Mouse (Mus musculus) CH12.LX (cell line): ENCODE measurements at regions not wholly inside any gene's neighbourhood (a gene's known extent, or its start where the extent isn't known, plus 50 kb on each side); places are given as distances from the start of the nearest gene placed in this dataset.

ENCODE experiments used
- DNase-seq: peaks from one replicate; pipeline ENCODE4 v3.0.0-alpha.2; 2013; ENCODE audit errors: extremely low read depth
- H3K27ac ChIP-seq: 2 replicates; pipeline ENCODE4 v1.5.1; 2012; ENCODE audit warnings: low read depth, mild to moderate bottlenecking, control low read depth, moderate library complexity; ENCODE audit not compliant: insufficient read depth
- H3K27me3 ChIP-seq: replicated peaks from 2 replicates; pipeline ENCODE3; 2012; ENCODE audit warnings: inconsistent platforms
- H3K36me3 ChIP-seq, 2 experiments: replicated peaks in 1 of 2; 2 replicates each; pipeline versions ENCODE3 to v1.6.1; 2012; ENCODE audit warnings: inconsistent platforms in 1 of 2, low read length in 1 of 2, mild to moderate bottlenecking in 1 of 2, mixed read lengths in 1 of 2, moderate library complexity in 1 of 2; ENCODE audit not compliant: control insufficient read depth in 1 of 2, insufficient read depth in 1 of 2
- H3K4me1 ChIP-seq, 2 experiments: 2 replicates each; pipeline ENCODE4 v1.6.1; 2012; ENCODE audit warnings: inconsistent platforms in 1 of 2, moderate library complexity in 1 of 2; ENCODE audit not compliant: insufficient read depth in 2 of 2, control insufficient read depth in 1 of 2
- H3K4me2 ChIP-seq: 2 replicates; pipeline ENCODE4 v1.6.1; 2012; ENCODE audit warnings: low read depth, mild to moderate bottlenecking, control low read depth; ENCODE audit not compliant: poor library complexity, insufficient read depth, severe bottlenecking
- H3K4me3 ChIP-seq, 3 experiments: fragments of 150-350 bp in 1 of 3; sonication (generic) in 1 of 3; replicated peaks in 1 of 3; 2 replicates each; pipeline versions ENCODE3 to v1.5.1; 2011 to 2012; ENCODE audit warnings: low read depth in 2 of 3, low read length in 2 of 3, mild to moderate bottlenecking in 2 of 3, moderate library complexity in 2 of 3, control low read depth in 1 of 3, improper control_type of control experiment in 1 of 3, inconsistent platforms in 1 of 3, mixed read lengths in 1 of 3; ENCODE audit not compliant: poor library complexity in 1 of 3
- H3K79me2 ChIP-seq: replicated peaks from 2 replicates; pipeline ENCODE4 v1.6.1; 2012; ENCODE audit warnings: mild to moderate bottlenecking, moderate library complexity; ENCODE audit not compliant: control insufficient read depth, poor library complexity, insufficient read depth, severe bottlenecking; ENCODE audit errors: extremely low read depth
- H3K9ac ChIP-seq: 2 replicates; pipeline ENCODE4 v1.6.1; 2012; ENCODE audit warnings: low read depth, mild to moderate bottlenecking, control low read depth, moderate library complexity; ENCODE audit not compliant: insufficient read depth
- H3K9me3 ChIP-seq: replicated peaks from 2 replicates; pipeline ENCODE3; 2012; ENCODE audit warnings: low read length, inconsistent platforms, mixed read lengths
- BHLHE40 ChIP-seq: IDR thresholded peaks from 2 replicates; pipeline ENCODE4 v1.6.1; 2011; ENCODE audit warnings: mild to moderate bottlenecking, low read depth, low read length, improper control_type of control experiment
- CHD1 ChIP-seq: IDR thresholded peaks from 2 replicates; pipeline ENCODE4 v1.6.1; 2012; ENCODE audit warnings: low read depth, low read length, improper control_type of control experiment, inconsistent platforms
- CHD2 ChIP-seq: IDR thresholded peaks from 2 replicates; pipeline ENCODE4 v1.6.1; 2011; ENCODE audit warnings: low read length, improper control_type of control experiment
- CTCF ChIP-seq, 2 experiments: IDR thresholded peaks in 1 of 2; conservative IDR thresholded peaks in 1 of 2; 2 replicates each; pipeline ENCODE4 v1.5.1; 2011 to 2012; ENCODE audit warnings: low read depth in 2 of 2, low read length in 2 of 2, improper control_type of control experiment in 1 of 2, inconsistent platforms in 1 of 2, mild to moderate bottlenecking in 1 of 2, moderate library complexity in 1 of 2
- E2F4 ChIP-seq: IDR thresholded peaks from 2 replicates; pipeline ENCODE4 v1.6.1; 2011; ENCODE audit warnings: low read depth, low read length, improper control_type of control experiment; ENCODE audit not compliant: insufficient replicate concordance
- ETS1 ChIP-seq: conservative IDR thresholded peaks from 2 replicates; pipeline ENCODE4 v1.6.1; 2012; ENCODE audit warnings: low read depth, mild to moderate bottlenecking, inconsistent platforms, low read length, improper control_type of control experiment, moderate library complexity
- GABPA ChIP-seq: IDR thresholded peaks from 2 replicates; pipeline ENCODE4 v1.6.1; 2012; ENCODE audit warnings: low read depth, low read length, improper control_type of control experiment, inconsistent platforms; ENCODE audit not compliant: insufficient replicate concordance
- IRF4 ChIP-seq: IDR thresholded peaks from 2 replicates; pipeline ENCODE4 v1.6.1; 2014; ENCODE audit warnings: low read depth, mild to moderate bottlenecking, inconsistent platforms, low read length, improper control_type of control experiment
- JUN ChIP-seq: IDR thresholded peaks from 2 replicates; pipeline ENCODE4 v1.6.1; 2011; ENCODE audit warnings: low read depth, mild to moderate bottlenecking, low read length, improper control_type of control experiment, moderate library complexity; ENCODE audit not compliant: insufficient read depth
- JUND ChIP-seq: conservative IDR thresholded peaks from 2 replicates; pipeline ENCODE4 v1.6.1; 2011; ENCODE audit warnings: low read depth, low read length, improper control_type of control experiment
- KAT2A ChIP-seq: IDR thresholded peaks from 2 replicates; pipeline ENCODE4 v1.6.1; 2012; ENCODE audit warnings: low read length, improper control_type of control experiment, inconsistent platforms; ENCODE audit not compliant: insufficient replicate concordance
- MAFK ChIP-seq: IDR thresholded peaks from 2 replicates; pipeline ENCODE4 v1.6.1; 2011; ENCODE audit warnings: low read length, improper control_type of control experiment; ENCODE audit not compliant: insufficient replicate concordance
- MAX ChIP-seq: IDR thresholded peaks from 2 replicates; pipeline ENCODE4 v1.6.1; 2011; ENCODE audit warnings: low read length, improper control_type of control experiment
- MAZ ChIP-seq: IDR thresholded peaks from 2 replicates; pipeline ENCODE4 v1.6.1; 2012; ENCODE audit warnings: low read depth, mild to moderate bottlenecking, inconsistent platforms, low read length, improper control_type of control experiment, moderate library complexity
- MEF2A ChIP-seq: IDR thresholded peaks from 2 replicates; pipeline ENCODE4 v1.6.1; 2014; ENCODE audit warnings: low read depth, mild to moderate bottlenecking, inconsistent platforms, low read length, improper control_type of control experiment, borderline replicate concordance
- NELFE ChIP-seq: IDR thresholded peaks from 2 replicates; pipeline ENCODE4 v1.6.1; 2011; ENCODE audit warnings: low read depth, low read length, improper control_type of control experiment
- POLR2A ChIP-seq: IDR thresholded peaks from 2 replicates; pipeline ENCODE4 v1.6.1; 2011; ENCODE audit warnings: low read depth, mild to moderate bottlenecking, improper control_type of control experiment, low read length
- POLR2AphosphoS2 ChIP-seq: IDR thresholded peaks from 2 replicates; pipeline ENCODE4 v1.6.1; 2011; ENCODE audit warnings: low read depth, low read length, improper control_type of control experiment
- RAD21 ChIP-seq: IDR thresholded peaks from 2 replicates; pipeline ENCODE4 v1.6.1; 2011; ENCODE audit warnings: low read depth, mild to moderate bottlenecking, low read length, improper control_type of control experiment, moderate library complexity
- SIN3A ChIP-seq: IDR thresholded peaks from 2 replicates; pipeline ENCODE4 v1.6.1; 2012; ENCODE audit warnings: low read length, improper control_type of control experiment, inconsistent platforms
- SMC3 ChIP-seq: IDR thresholded peaks from 2 replicates; pipeline ENCODE4 v1.6.1; 2011; ENCODE audit warnings: low read depth, low read length, improper control_type of control experiment
- TBP ChIP-seq: conservative IDR thresholded peaks from 2 replicates; pipeline ENCODE4 v1.6.1; 2011; ENCODE audit warnings: low read depth, low read length, improper control_type of control experiment
- USF1 ChIP-seq: IDR thresholded peaks from 2 replicates; pipeline ENCODE4 v1.6.1; 2014; ENCODE audit warnings: low read depth, mild to moderate bottlenecking, inconsistent platforms, low read length, improper control_type of control experiment
- USF2 ChIP-seq: conservative IDR thresholded peaks from 2 replicates; pipeline ENCODE4 v1.6.1; 2011; ENCODE audit warnings: low read depth, low read length, improper control_type of control experiment
- ZC3H11A ChIP-seq: IDR thresholded peaks from 2 replicates; pipeline ENCODE4 v1.6.1; 2012; ENCODE audit warnings: low read depth, mild to moderate bottlenecking, inconsistent platforms, low read length, improper control_type of control experiment
- ZKSCAN1 ChIP-seq: IDR thresholded peaks from 2 replicates; pipeline ENCODE4 v1.6.1; 2012; ENCODE audit warnings: low read depth, inconsistent platforms, low read length, improper control_type of control experiment, borderline replicate concordance
- ZMIZ1 ChIP-seq: IDR thresholded peaks from 2 replicates; pipeline ENCODE4 v1.6.1; 2012; ENCODE audit warnings: low read depth, mild to moderate bottlenecking, inconsistent platforms, low read length, improper control_type of control experiment
- ZNF384 ChIP-seq: IDR thresholded peaks from 2 replicates; pipeline ENCODE4 v1.6.1; 2012; ENCODE audit warnings: low read depth, low read length, improper control_type of control experiment, inconsistent platforms
- dilution Hi-C: fragments of 300-500 bp; cut with MboI; formaldehyde crosslinking; loops from 2 replicates; pipeline ENCODE4 v1.14.3; 2020; ENCODE audit warnings: low sequenced_read_pairs; ENCODE audit not compliant: extremely low pct_unique_long_range_greater_than_20kb, extremely low pct_ligation_motif_present
- in situ Hi-C: fragments of 300-500 bp; cut with MboI; formaldehyde crosslinking; loops from 3 replicates; pipeline ENCODE4 v1.14.3; 2019; ENCODE audit warnings: low sequenced_read_pairs, low pct_ligation_motif_present, low pct_unique_long_range_greater_than_20kb, mixed read lengths

DNA sequence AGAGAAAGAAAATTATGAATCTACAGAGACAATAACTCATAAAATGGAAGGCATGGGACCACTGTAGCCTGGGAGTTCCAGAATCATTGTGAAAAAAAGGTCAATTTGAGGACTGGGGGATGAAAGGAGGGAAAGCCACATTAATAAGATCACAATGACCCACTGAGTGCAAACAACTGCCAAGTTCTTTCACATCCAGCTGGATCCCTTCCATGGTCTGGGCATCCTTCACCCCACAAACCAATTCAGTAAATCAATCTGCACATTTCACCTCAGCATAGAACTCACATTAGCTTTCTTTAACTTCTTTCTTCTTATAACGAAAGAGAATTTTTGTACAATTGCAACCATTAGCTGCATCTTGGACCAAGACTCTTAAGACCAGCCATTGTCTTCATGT lies 169.4 kb downstream of the Gm19410 start:
- H3K27ac ChIP-seq, result no peak overlapping the region
- H3K27me3 ChIP-seq, result no peaks in the 10 kb centered on the region
- no peak for TF ChIP-seq SMC3
- TF ChIP-seq JUND, result no peak
- H3K36me3 ChIP-seq, result no peaks in the 10 kb centered on the region
- H3K79me2 ChIP-seq, result no peaks in the 10 kb centered on the region
- no peaks in the 10 kb centered on the region for H3K4me1 ChIP-seq
- dilution Hi-C loops, result no loop called here
- no peak overlapping the region for H3K9ac ChIP-seq
- H3K9me3 ChIP-seq, result no peaks in the 10 kb centered on the region
- in situ Hi-C loops, result no loop called here
- H3K4me3 ChIP-seq, result no peak overlapping the region
- no peak for DNase-seq
- no peak overlapping the region for H3K4me2 ChIP-seq

DNA sequence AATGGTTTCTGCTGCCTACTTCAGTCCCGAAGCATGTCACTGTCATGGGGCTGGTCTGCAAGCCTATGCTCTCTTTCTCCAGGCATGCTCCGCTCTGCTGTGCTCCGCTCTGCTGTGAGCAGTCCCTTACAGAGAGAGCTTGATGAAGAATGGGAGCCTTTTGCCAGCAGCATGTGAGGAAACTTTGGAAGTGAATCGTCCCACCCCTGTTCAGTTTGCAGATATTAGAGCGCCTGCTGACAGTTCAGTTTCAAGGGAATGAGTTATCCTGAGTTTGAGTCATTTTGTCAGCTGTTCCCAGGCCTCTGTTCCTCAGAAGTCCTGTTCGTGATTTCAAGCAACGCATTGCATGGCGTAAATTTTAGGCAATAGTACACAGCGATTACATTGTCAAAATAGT lies 173.6 kb downstream of the Gm19410 start:
- Histone ChIP-seq H3K4me1 (no peaks in the 10 kb centered on the region), H3K9me3 (no peaks in the 10 kb centered on the region), H3K27me3 (no peaks in the 10 kb centered on the region), H3K4me3 (no peak overlapping the region), H3K79me2 (no peaks in the 10 kb centered on the region), H3K4me2 (no peak overlapping the region)
- DNase-seq, result no peak
- dilution Hi-C loops, result no loop called here
- no peak for TF ChIP-seq CHD2
- TF ChIP-seq USF2, result no peak
- TF ChIP-seq NELFE, result no peak
- TF ChIP-seq MAX, result no peak
- TF ChIP-seq ZMIZ1, result no peak
- no peak for TF ChIP-seq MAFK
- TF ChIP-seq POLR2AphosphoS2, result no peak
- TF ChIP-seq TBP, result no peak
- TF ChIP-seq SMC3, result no peak
- no peak for TF ChIP-seq MEF2A
- no peak for TF ChIP-seq POLR2A
- TF ChIP-seq SIN3A, result no peak
- TF ChIP-seq ZKSCAN1, result no peak
- TF ChIP-seq CHD1, result no peak
- no peak for TF ChIP-seq CTCF (conservative IDR thresholded peaks at IDR 0.05 in 1 of 2, IDR thresholded peaks at IDR 0.05 in 1 of 2; ENCODE audit: low read depth in 2 of 2, low read length in 2 of 2)
- no peak for TF ChIP-seq JUND
- no peak for TF ChIP-seq E2F4
- TF ChIP-seq, all 38 proteins: peak for 0
- no peaks in the 10 kb centered on the region for H3K36me3 ChIP-seq
- H3K9ac ChIP-seq, result no peak overlapping the region
- H3K27ac ChIP-seq, result no peak overlapping the region
- in situ Hi-C loops, result no loop called here

DNA sequence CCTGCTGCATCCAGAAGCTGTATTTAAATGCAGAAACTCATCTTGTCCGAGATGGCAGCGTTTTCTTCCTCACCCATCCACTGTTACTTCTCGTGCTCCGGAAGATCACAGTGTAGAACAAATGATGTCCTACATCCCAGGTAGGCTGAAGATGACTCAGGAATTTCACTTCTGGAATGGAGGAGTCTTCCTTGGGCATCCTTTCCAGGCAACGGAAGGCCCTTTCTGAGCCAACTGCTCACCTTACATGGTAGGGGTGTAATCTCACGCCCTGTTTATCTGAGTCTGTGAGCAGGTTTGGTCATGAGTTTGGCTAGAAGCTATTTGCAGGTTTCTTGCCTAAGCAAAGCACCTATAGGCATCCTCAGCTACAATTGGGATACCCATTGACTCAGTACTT lies 176.9 kb downstream of the Gm19410 start:
- Histone ChIP-seq H3K9me3 (no peaks in the 10 kb centered on the region), H3K9ac (no peak overlapping the region), H3K4me3 (no peak overlapping the region), H3K27ac (no peak overlapping the region), H3K36me3 (no peaks in the 10 kb centered on the region), H3K79me2 (no peaks in the 10 kb centered on the region), H3K4me1 (no peaks in the 10 kb centered on the region), H3K27me3 (no peaks in the 10 kb centered on the region), H3K4me2 (no peak overlapping the region)
- no peak for DNase-seq
- in situ Hi-C loops (no loop called here), dilution Hi-C loops (no loop called here)
- no peak for TF ChIP-seq RAD21
- no peak for TF ChIP-seq BHLHE40
- TF ChIP-seq CHD1, result no peak
- TF ChIP-seq TBP, result no peak
- no peak for TF ChIP-seq NELFE
- no peak for TF ChIP-seq ETS1
- TF ChIP-seq MAFK, result no peak
- no peak for TF ChIP-seq ZC3H11A
- no peak for TF ChIP-seq KAT2A
- TF ChIP-seq GABPA, result no peak
- no peak for TF ChIP-seq JUN
- no peak for TF ChIP-seq USF1
- no peak for TF ChIP-seq MAZ
- no peak for TF ChIP-seq IRF4
- no peak for TF ChIP-seq ZNF384
